Mouse (Mus musculus): ENCODE measurements around the gene Snrnp48.

- TF ChIP-seq CTCF (IDR thresholded peaks at IDR 0.05; ENCODE audit: control insufficient read depth, insufficient read depth, insufficient replicate concordance, low read depth, low read length), result no peak
- TF ChIP-seq POLR2A (IDR thresholded peaks at IDR 0.05; ENCODE audit: control insufficient read depth, low read depth, low read length), result no peak
These were observed 11.3 kb upstream of the Snrnp48 start for GRCm38 (mm10) chr13:38193406-38193805.

Measured in testis, adult 2 months (tissue).